In the genomic region with DNA sequence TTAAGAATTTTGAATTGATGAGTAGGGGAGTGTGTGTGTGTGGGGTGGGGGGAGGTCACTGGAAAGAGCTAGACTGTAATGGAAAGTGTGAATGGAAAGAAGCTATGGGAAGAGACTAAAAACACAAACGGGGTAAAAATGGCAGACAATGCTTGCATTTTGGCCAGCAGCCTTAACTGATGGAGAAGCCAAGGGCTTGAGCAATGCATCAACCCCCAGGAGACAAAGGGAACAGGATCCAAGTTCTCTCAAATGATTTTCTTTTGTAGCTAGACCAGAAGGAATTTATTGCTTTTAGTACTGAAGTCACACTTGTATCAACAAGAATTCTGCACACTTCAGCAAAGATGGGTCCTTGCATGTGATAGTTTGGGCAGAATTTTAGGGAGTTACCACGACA, we compare ENCODE assay signal across 22 mouse cellular contexts.
DNase-seq lines count a peak whose midpoint lies in the region; TF ChIP-seq lines count a peak whose summit lies in the region.
"Had no signal": no experiment of that assay in that cellular context is flagged by ENCODE, and none has a peak within 500 bp of the region (broad histone marks: within the 10 kb centered on the region; RNA-seq: fewer than 3 reads in every experiment).

No protein-coding gene starts in this region.

- intact Hi-C loops in gastrocnemius, postnatal 14 days (cut with DNase I; ENCODE audit: low total_unique reads) = no loop called here
- intact Hi-C loops in gastrocnemius, postnatal 36 days (cut with DNase I) = no loop called here

- H3K4me3 ChIP-seq in myocyte = no peak overlapping the region
- H3K4me3 ChIP-seq: embryonic facial prominence, embryonic 10.5 days; embryonic facial prominence, embryonic 15.5 days; heart, adult 2 months; heart, embryonic 15.5 days; hindbrain, embryonic 12.5 days; intestine, embryonic 15.5 days; liver, embryonic 15.5 days; lung, embryonic 15.5 days; midbrain, embryonic 10.5 days; neural tube, embryonic 12.5 days had no signal

- peak; percentile 26 for DNase-seq in gastrocnemius, postnatal 14 days
- no peak for DNase-seq in gastrocnemius, postnatal 36 days
- DNase-seq in 3T3-L1 (ENCODE audit: low read depth, low spot score) (peak; percentile 74), NIH3T3 (ENCODE audit: low read depth) (peak; percentile 88)
- DNase-seq in ovary, postnatal 10 days (ENCODE audit: low spot score) = no peak
- DNase-seq: cerebellum, adult 2 months; cerebellum, postnatal 14 days; kidney, adult 2 months; kidney, postnatal 4 days; left cerebral cortex, postnatal 4 days had no signal

- H3K79me2 ChIP-seq in myocyte (ENCODE audit: control insufficient read depth, insufficient read depth) = no peaks in the 10 kb centered on the region

- no peaks in the 10 kb centered on the region for H3K27me3 ChIP-seq in myocyte (ENCODE audit: control insufficient read depth, insufficient read depth, insufficient read length)
- H3K27me3 ChIP-seq: CH12.LX; embryonic facial prominence, embryonic 15.5 days; heart, embryonic 15.5 days; hindbrain, embryonic 12.5 days; intestine, embryonic 15.5 days; liver, embryonic 15.5 days; lung, embryonic 15.5 days; neural tube, embryonic 12.5 days had no signal

- H3K4me2 ChIP-seq in myocyte (ENCODE audit: low read depth) = no peak overlapping the region
- H3K4me2 ChIP-seq: embryonic facial prominence, embryonic 15.5 days; heart, embryonic 15.5 days; hindbrain, embryonic 12.5 days; intestine, embryonic 15.5 days; liver, embryonic 15.5 days; lung, embryonic 15.5 days; neural tube, embryonic 12.5 days had no signal

- no peak overlapping the region for H3ac ChIP-seq in myocyte (ENCODE audit: control insufficient read depth, insufficient read length)

- TF ChIP-seq POLR2A in myocyte (IDR thresholded peaks at IDR 0.05; ENCODE audit: insufficient read length, low read depth) = no peak

- no peaks in the 10 kb centered on the region for H3K36me3 ChIP-seq in myocyte (ENCODE audit: control insufficient read depth, insufficient read depth)
- H3K36me3 ChIP-seq: embryonic facial prominence, embryonic 10.5 days; embryonic facial prominence, embryonic 15.5 days; heart, embryonic 15.5 days; hindbrain, embryonic 12.5 days; intestine, embryonic 15.5 days; liver, embryonic 15.5 days; lung, embryonic 15.5 days; midbrain, embryonic 10.5 days; neural tube, embryonic 12.5 days had no signal

TF ChIP-seq in myocyte, 11 proteins besides CTCF, POLR2A, EP300 and RAD21:
- TF ChIP-seq CEBPB (IDR thresholded peaks at IDR 0.05; ENCODE audit: insufficient read depth, poor library complexity, severe bottlenecking) = peak; percentile 64; the same call in 1 of the 2 replicates
- no peak for TF ChIP-seq E2F4 (IDR thresholded peaks at IDR 0.05; ENCODE audit: insufficient read depth)
- TF ChIP-seq REST (IDR thresholded peaks at IDR 0.05; ENCODE audit: insufficient read depth, insufficient read length) = no peak
- TF ChIP-seq POLR2AphosphoS2 (IDR thresholded peaks at IDR 0.05; ENCODE audit: insufficient read length, low read depth) = no peak

Comparison
In these comparisons a context has a peak if more than half of its experiments do, and no peak if none do; other contexts are left out.
1. DNase-seq: peak in gastrocnemius, postnatal 14 days (single experiment), 3T3-L1 (single experiment) and NIH3T3 (single experiment); none in gastrocnemius, postnatal 36 days (0 of 2) and ovary, postnatal 10 days (single experiment).